Mouse (Mus musculus): ENCODE data around the gene Cpm.

DNA sequence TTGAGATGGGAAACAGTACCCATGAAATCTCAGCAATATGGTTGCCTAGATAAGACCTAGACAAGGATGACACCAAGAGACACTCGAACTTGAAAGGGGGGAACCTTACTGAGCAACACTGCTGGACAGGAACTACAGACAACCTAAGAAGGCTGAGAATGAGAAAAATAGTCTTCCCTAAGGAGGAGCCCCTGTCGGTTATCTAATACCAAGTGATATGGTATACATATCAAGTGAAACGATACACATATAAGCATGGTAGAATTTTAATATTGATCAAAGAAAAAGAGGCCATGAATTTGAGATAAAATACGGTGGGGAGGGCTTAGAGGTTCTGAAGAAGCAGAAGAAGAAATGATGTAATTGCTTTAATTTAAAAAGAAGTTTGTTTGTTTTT lies 23.1 kb downstream of the Cpm start:
- TF ChIP-seq POLR2A (IDR thresholded peaks at IDR 0.05; ENCODE audit: extremely low read depth, insufficient read depth, low read length) (no peak), CTCF (IDR thresholded peaks at IDR 0.05; ENCODE audit: extremely low read depth, insufficient read depth, low read length) (no peak)
